Mouse (Mus musculus): ENCODE measurements around the gene Enox1.
A peak's percentile ranks its signal among the peaks of the same experiment; 100 is the strongest.

The Enox1 gene

DNA sequence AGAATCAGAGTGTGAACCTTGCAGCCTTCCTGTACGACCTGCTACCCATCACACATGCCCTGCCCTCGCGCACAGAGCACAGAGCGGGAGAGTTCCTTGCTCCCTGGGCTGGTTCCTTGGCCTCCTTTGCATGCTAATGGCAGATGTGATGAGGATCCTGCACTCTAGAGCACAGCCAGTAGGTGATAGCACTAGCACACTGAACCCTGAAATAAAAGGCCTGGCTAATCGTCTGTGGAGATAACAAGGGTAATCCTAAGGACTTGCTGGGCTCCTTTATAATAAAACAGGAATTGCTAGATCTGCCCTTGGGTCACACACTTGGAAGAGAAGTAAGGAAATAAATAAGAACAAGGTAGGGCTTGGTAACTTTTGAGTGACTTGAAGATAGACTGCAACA is 215.4 kb downstream of the Enox1 start:
- peaks cover 16% of the 10 kb centered on the region for H3K27me3 ChIP-seq (ENCODE audit: insufficient read depth, low read length)
- H3K4me1 ChIP-seq (replicated peaks; ENCODE audit: low read depth, low read length) = 0 out of 2 replicates have a peak, but pooled peaks cover 2% of the 10 kb centered on the region
- no peak overlapping the region for H3K4me3 ChIP-seq (replicated peaks; ENCODE audit: low read length)
- H3K9me3 ChIP-seq (ENCODE audit: low read length) = no peaks in the 10 kb centered on the region
- peak; percentile 28; the same call in 1 of the 2 replicates for TF ChIP-seq CTCF (conservative IDR thresholded peaks at IDR 0.05; ENCODE audit: low read length)
- TF ChIP-seq NANOG (IDR thresholded peaks at IDR 0.05; ENCODE audit: borderline replicate concordance, low read length) = no peak
- no peak for TF ChIP-seq POU5F1 (IDR thresholded peaks at IDR 0.05; ENCODE audit: borderline replicate concordance, low read length)
- H3K36me3 ChIP-seq (ENCODE audit: insufficient read depth, low read length) = no peaks in the 10 kb centered on the region

DNA sequence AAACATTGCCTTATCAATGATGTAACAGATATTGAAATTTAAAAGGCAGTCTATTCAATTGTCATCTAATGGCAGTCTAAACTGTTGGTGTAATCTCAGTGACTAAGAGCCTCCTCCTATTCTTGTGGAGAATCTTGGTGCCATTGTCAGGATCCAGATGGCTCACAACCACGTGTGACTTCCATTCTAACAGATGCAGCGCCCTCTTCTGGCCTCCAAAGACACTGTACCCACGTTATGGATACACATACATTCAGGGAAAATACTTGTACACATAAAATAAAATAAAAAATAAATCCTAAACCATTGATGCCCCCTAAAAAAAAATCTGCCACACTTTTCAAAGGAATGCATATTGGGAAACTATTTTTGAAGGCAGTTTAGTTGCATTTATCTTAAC is 216.6 kb downstream of the Enox1 start:
- 0 out of 2 replicates have a peak, but pooled peaks cover 2% of the 10 kb centered on the region for H3K4me1 ChIP-seq (replicated peaks; ENCODE audit: low read depth, low read length)
- peaks cover 16% of the 10 kb centered on the region for H3K27me3 ChIP-seq (ENCODE audit: insufficient read depth, low read length)
- H3K4me3 ChIP-seq (replicated peaks; ENCODE audit: low read length) = no peak overlapping the region
- TF ChIP-seq POU5F1 (IDR thresholded peaks at IDR 0.05; ENCODE audit: borderline replicate concordance, low read length) (no peak), CTCF (conservative IDR thresholded peaks at IDR 0.05; ENCODE audit: low read length) (peak; percentile 13; the same call in 1 of the 2 replicates)
- no peaks in the 10 kb centered on the region for H3K36me3 ChIP-seq (ENCODE audit: insufficient read depth, low read length)
- H3K9me3 ChIP-seq (ENCODE audit: low read length) = no peaks in the 10 kb centered on the region

DNA sequence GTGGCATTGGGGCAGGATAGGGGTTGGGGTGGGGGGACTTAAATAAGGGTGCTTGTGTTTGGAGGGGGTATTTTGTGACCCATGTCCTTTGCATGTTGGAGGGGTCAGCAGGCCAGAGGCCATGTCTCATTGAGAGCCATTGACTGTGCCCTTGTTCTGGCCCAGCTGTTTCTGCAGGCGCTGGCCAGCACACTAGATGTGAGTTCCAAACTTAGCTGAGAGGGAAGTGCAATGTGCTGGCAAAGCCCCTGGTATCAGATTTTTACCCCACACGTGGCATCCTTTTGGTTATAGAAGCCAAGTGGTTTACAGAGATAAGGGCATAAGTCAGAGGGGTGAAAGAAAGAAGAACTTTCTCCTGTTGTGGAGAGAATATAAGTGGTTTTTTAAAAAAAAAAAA is 218.5 kb downstream of the Enox1 start:
- TF ChIP-seq NANOG (IDR thresholded peaks at IDR 0.05; ENCODE audit: borderline replicate concordance, low read length) (no peak), POU5F1 (IDR thresholded peaks at IDR 0.05; ENCODE audit: borderline replicate concordance, low read length) (no peak), CTCF (conservative IDR thresholded peaks at IDR 0.05; ENCODE audit: low read length) (no peak)
- H3K9me3 ChIP-seq (ENCODE audit: low read length) = no peaks in the 10 kb centered on the region
- no peak overlapping the region for H3K4me3 ChIP-seq (replicated peaks; ENCODE audit: low read length)
- H3K27me3 ChIP-seq (ENCODE audit: insufficient read depth, low read length) = peaks cover 9% of the 10 kb centered on the region; the same call in 1 of the 2 replicates
- H3K36me3 ChIP-seq (ENCODE audit: insufficient read depth, low read length) = no peaks in the 10 kb centered on the region
- 0 out of 2 replicates have a peak, but pooled peaks cover 2% of the 10 kb centered on the region for H3K4me1 ChIP-seq (replicated peaks; ENCODE audit: low read depth, low read length)

DNA sequence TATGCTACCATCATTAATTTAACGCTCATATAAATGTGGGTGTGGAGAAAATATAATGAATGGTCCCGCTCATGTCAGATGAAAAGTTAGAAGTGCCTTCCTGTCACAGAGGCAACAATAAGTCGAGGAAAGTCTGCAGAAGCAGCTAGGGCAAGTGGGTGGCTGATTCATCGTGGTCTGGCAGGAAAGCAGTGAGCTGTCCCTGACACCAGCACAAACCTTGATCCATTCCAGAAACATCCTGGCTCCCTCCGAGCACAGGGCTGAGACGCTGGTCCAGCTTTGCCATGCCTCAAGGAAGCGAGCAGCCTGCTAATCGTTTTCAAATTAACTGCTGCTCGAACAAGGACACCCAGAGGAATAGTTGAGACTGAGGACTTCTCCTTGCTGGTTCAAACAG is 219.1 kb downstream of the Enox1 start:
- H3K36me3 ChIP-seq (ENCODE audit: insufficient read depth, low read length) = no peaks in the 10 kb centered on the region

DNA sequence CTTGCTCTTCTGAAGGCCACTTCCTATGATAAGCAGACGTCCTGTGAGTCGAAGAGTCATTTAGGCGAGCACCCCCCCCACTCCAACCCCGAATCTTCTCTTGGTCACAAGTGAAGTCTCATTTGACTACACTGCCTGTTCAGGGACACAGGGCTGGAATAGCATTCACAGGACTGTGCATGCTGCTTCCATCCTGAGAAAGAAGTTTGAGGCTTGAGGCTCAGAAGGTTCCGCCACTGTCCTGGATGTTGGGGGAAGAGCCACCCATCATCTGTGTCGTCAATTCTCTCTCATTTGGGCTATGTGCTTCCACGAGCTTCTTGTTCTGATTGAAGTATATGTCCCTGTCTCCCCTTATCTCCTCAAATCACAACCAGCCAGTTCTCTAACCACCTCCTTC is 220.2 kb downstream of the Enox1 start:
- H3K9me3 ChIP-seq (ENCODE audit: low read length) = no peaks in the 10 kb centered on the region
- H3K36me3 ChIP-seq (ENCODE audit: insufficient read depth, low read length) = no peaks in the 10 kb centered on the region
- peaks cover 3% of the 10 kb centered on the region; the same call in 1 of the 2 replicates for H3K27me3 ChIP-seq (ENCODE audit: insufficient read depth, low read length)
- H3K4me1 ChIP-seq (replicated peaks; ENCODE audit: low read depth, low read length) = peaks cover 6% of the 10 kb centered on the region; the same call in 1 of the 2 replicates
- TF ChIP-seq NANOG (IDR thresholded peaks at IDR 0.05; ENCODE audit: borderline replicate concordance, low read length) = no peak
- H3K4me3 ChIP-seq (replicated peaks; ENCODE audit: low read length) = no peak overlapping the region

More for the DNA sequence above, 219.1 kb downstream of the Enox1 start:
- Histone ChIP-seq H3K4me3 (replicated peaks; ENCODE audit: low read length) (no peak overlapping the region), H3K27me3 (ENCODE audit: insufficient read depth, low read length) (peaks cover 5% of the 10 kb centered on the region; the same call in 1 of the 2 replicates), H3K4me1 (replicated peaks; ENCODE audit: low read depth, low read length) (peaks cover 5% of the 10 kb centered on the region; the same call in 1 of the 2 replicates), H3K9me3 (ENCODE audit: low read length) (no peaks in the 10 kb centered on the region)
- TF ChIP-seq NANOG (IDR thresholded peaks at IDR 0.05; ENCODE audit: borderline replicate concordance, low read length) (no peak), CTCF (conservative IDR thresholded peaks at IDR 0.05; ENCODE audit: low read length) (no peak), POU5F1 (IDR thresholded peaks at IDR 0.05; ENCODE audit: borderline replicate concordance, low read length) (no peak)

DNA sequence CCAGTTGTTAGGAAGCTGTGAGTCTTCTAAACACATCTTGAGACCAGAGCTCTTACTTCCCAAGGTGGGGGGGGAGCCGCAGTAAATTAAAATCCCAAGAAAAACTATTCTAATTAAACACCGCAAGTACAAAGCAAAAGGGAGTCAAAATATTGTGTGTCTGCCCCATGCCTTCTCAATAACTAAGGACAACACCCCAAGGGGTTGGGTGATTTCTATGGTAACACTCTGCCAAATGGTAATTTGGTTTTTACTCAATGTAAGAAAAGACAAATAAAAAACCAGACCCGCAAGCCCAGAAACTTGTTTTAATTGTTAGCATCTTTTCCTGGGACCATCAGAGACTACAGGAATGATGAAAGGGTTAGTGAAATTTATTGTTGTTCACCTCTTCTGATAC is 220.9 kb downstream of the Enox1 start:
- TF ChIP-seq NANOG (IDR thresholded peaks at IDR 0.05; ENCODE audit: borderline replicate concordance, low read length) = no peak
- no peak for TF ChIP-seq POU5F1 (IDR thresholded peaks at IDR 0.05; ENCODE audit: borderline replicate concordance, low read length)
- no peak for TF ChIP-seq CTCF (conservative IDR thresholded peaks at IDR 0.05; ENCODE audit: low read length)
- H3K36me3 ChIP-seq (ENCODE audit: insufficient read depth, low read length) = no peaks in the 10 kb centered on the region

DNA sequence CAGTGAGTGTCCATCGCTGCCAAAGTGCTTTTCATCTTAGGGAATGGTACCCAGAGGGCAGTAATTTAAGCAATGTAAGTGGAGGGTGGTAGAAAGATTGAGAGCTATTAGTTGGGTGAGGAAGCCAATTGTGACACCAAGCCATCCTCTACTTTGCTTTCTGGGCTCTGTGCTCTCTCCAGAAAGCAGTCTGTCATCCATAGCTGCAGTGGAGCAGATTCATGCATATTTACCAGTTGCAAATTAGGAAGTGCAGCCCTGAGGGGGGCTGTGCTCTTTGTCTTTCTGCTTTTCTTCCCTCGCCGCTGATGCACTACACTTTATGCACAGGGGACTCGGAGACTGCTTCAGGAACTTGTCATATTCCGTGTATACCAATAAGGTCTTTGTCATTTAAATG is 221.3 kb downstream of the Enox1 start:
- Histone ChIP-seq H3K4me1 (replicated peaks; ENCODE audit: low read depth, low read length) (peaks cover 4% of the 10 kb centered on the region; the same call in 1 of the 2 replicates), H3K36me3 (ENCODE audit: insufficient read depth, low read length) (no peaks in the 10 kb centered on the region), H3K4me3 (replicated peaks; ENCODE audit: low read length) (no peak overlapping the region), H3K9me3 (ENCODE audit: low read length) (no peaks in the 10 kb centered on the region), H3K27me3 (ENCODE audit: insufficient read depth, low read length) (peaks cover 3% of the 10 kb centered on the region; the same call in 1 of the 2 replicates)
- TF ChIP-seq POU5F1 (IDR thresholded peaks at IDR 0.05; ENCODE audit: borderline replicate concordance, low read length) = no peak

More for the DNA sequence above, 220.9 kb downstream of the Enox1 start:
- Histone ChIP-seq H3K4me1 (replicated peaks; ENCODE audit: low read depth, low read length) (peaks cover 4% of the 10 kb centered on the region; the same call in 1 of the 2 replicates), H3K9me3 (ENCODE audit: low read length) (no peaks in the 10 kb centered on the region), H3K4me3 (replicated peaks; ENCODE audit: low read length) (no peak overlapping the region), H3K27me3 (ENCODE audit: insufficient read depth, low read length) (peaks cover 3% of the 10 kb centered on the region; the same call in 1 of the 2 replicates)

DNA sequence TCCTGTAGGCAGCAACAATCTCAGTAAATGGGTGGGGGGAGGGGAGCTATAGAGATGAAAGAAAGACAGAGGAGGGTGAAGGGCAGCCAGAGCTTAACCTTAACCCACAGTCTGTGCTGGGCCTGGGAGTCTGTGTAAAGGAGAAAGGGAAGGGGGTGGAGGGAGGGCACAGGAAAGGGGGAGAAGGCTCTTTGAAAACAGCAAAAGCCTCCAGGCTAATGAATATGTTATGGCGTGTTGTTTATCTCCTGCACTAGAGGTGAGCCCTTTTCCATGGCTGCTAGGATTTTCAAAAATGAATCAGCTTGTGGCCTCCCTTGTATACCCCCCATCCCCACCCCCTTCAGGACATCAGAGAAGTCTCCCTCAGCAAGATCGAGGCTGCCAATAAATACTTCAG is 225.0 kb downstream of the Enox1 start:
- Histone ChIP-seq H3K4me3 (replicated peaks; ENCODE audit: low read length) (no peak overlapping the region), H3K4me1 (replicated peaks; ENCODE audit: low read depth, low read length) (peaks cover 4% of the 10 kb centered on the region; the same call in 1 of the 2 replicates), H3K9me3 (ENCODE audit: low read length) (no peaks in the 10 kb centered on the region), H3K36me3 (ENCODE audit: insufficient read depth, low read length) (no peaks in the 10 kb centered on the region), H3K27me3 (ENCODE audit: insufficient read depth, low read length) (no peaks in the 10 kb centered on the region; the same call in 1 of the 2 replicates)
- no peak for TF ChIP-seq POU5F1 (IDR thresholded peaks at IDR 0.05; ENCODE audit: borderline replicate concordance, low read length)
- TF ChIP-seq NANOG (IDR thresholded peaks at IDR 0.05; ENCODE audit: borderline replicate concordance, low read length) = no peak
- TF ChIP-seq CTCF (conservative IDR thresholded peaks at IDR 0.05; ENCODE audit: low read length) = no peak

DNA sequence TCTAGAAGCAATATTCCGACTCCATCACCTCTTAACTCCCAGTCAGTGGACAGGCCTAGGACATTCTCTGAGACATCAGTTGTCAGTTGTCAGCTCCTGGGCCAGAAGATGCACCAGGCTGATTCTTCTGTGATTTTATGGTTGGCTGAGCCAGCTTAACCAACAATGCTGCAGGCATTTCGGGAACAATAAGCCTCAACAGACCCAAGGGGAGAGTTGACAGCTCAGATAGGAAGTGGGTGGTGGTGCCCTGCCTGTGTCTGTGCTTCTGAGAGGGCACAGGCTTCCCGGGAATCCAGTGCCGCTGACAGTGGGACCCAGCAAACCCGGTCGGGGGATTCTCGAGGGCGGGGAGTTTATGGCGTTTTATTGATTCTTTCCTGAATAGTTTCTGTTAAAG is 229.1 kb downstream of the Enox1 start:
- TF ChIP-seq CTCF (conservative IDR thresholded peaks at IDR 0.05; ENCODE audit: low read length) (no peak), POU5F1 (IDR thresholded peaks at IDR 0.05; ENCODE audit: borderline replicate concordance, low read length) (no peak), NANOG (IDR thresholded peaks at IDR 0.05; ENCODE audit: borderline replicate concordance, low read length) (no peak)
- H3K9me3 ChIP-seq (ENCODE audit: low read length) = no peaks in the 10 kb centered on the region
- peaks cover 2% of the 10 kb centered on the region; the same call in 1 of the 2 replicates for H3K4me1 ChIP-seq (replicated peaks; ENCODE audit: low read depth, low read length)
- no peaks in the 10 kb centered on the region for H3K36me3 ChIP-seq (ENCODE audit: insufficient read depth, low read length)
- peaks cover 11% of the 10 kb centered on the region for H3K27me3 ChIP-seq (ENCODE audit: insufficient read depth, low read length)
- no peak overlapping the region for H3K4me3 ChIP-seq (replicated peaks; ENCODE audit: low read length)
